Mouse (Mus musculus) lung, adult 2 months (tissue): ENCODE results near the gene Gm21976.

ENCODE experiments used
- CTCF ChIP-seq: fragments of 200-500 bp; IDR thresholded peaks from 2 replicates; pipeline ENCODE4 v1.5.1; 2011; ENCODE audit warnings: mild to moderate bottlenecking, low read length, control low read depth; ENCODE audit not compliant: insufficient read depth
- POLR2A ChIP-seq: fragments of 200-500 bp; IDR thresholded peaks from 2 replicates; pipeline ENCODE4 v1.6.1; 2011; ENCODE audit warnings: low read depth, mild to moderate bottlenecking, control low read depth, low read length, borderline replicate concordance; ENCODE audit errors: extremely low read depth

DNA sequence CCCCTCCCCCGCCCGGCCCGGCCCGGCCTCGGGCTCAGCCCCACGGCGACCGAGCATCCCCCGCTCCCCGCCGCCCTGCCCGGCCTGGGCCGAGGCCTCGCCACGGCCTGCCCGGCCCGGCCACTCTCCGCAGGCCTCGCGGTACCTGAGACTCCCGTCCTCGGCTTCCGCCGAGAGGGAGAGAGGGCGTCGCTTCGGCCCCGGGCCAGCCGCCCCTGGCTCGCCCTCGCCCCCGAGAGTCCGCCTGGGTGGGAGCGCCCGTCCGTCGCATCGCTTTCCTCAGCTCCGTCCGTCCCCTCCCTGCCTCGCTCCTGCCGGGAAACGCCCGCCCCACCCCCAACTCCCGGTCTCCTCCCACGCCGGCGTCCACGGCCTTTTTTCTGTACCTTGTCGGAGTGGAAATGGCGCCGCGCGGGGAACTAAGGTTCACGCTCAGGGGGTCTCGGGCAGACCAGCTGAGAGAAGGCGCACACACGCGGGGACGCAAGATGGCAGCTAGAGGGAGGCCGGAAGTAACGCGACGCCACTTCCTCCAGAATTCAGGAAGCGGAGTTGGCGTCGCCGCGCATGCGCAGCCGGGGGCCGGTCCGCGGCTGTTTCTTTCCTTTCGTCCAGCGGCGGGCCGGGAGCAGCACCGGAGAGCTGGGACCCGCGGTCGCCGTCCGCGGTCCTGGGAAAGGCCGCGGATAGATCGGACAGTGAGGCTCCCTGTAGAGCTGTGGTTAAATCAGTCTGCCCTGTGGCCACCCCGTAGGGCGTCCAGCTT is 37.0 kb downstream of the Gm21976 start, which contains the start of gene Btf3:
- TF ChIP-seq CTCF (no peak), POLR2A (peak; percentile 83)
